Mouse (Mus musculus) neural tube, embryonic 11.5 days (tissue): ENCODE data around the gene Gpr152. TPM values are rescaled to one million over a fixed set of nuclear protein-coding genes. Genes with fewer than 3 reads are reported as not detected.
A peak's percentile ranks its signal among the peaks of the same experiment; 100 is the strongest.

Experiments
- ATAC-seq: fragments of 200-750 bp; cut with Nextera tagmentation; 2 replicates; pipeline ENCODE4 v1.8.0; 2017; ENCODE audit warnings: moderate number of reproducible peaks, mild to moderate bottlenecking, moderate TSS enrichment, moderate library complexity; ENCODE audit not compliant: insufficient read depth, low FRiP score, low TSS enrichment
- DNase-seq: peaks from one replicate; pipeline ENCODE4 v3.0.0-alpha.2; 2015; ENCODE audit warnings: low spot score
- H3K27ac ChIP-seq: fragments of 300-500 bp; sonication (generic); 2 replicates; pipeline ENCODE4 v1.5.1; 2014; ENCODE audit warnings: low read depth, mild to moderate bottlenecking, low read length
- H3K27me3 ChIP-seq: fragments of 300-500 bp; sonication (generic); 2 replicates; pipeline ENCODE4 v1.6.1; 2014; ENCODE audit warnings: mild to moderate bottlenecking, low read length, mixed read lengths; ENCODE audit not compliant: control insufficient read depth, insufficient read depth
- H3K36me3 ChIP-seq: fragments of 300-500 bp; sonication (generic); 2 replicates; pipeline ENCODE4 v1.6.1; 2014; ENCODE audit warnings: mild to moderate bottlenecking, low read length, moderate library complexity, mixed read lengths; ENCODE audit not compliant: control insufficient read depth, insufficient read depth
- H3K4me1 ChIP-seq: fragments of 300-500 bp; sonication (generic); 2 replicates; pipeline ENCODE4 v1.6.1; 2014; ENCODE audit warnings: low read length, mixed read lengths; ENCODE audit not compliant: control insufficient read depth, insufficient read depth
- H3K4me2 ChIP-seq: fragments of 300-500 bp; sonication (generic); 2 replicates; pipeline ENCODE4 v1.6.1; 2014; ENCODE audit warnings: low read depth, mild to moderate bottlenecking, moderate library complexity
- H3K4me3 ChIP-seq: fragments of 300-500 bp; sonication (generic); 2 replicates; pipeline ENCODE4 v1.5.1; 2014; ENCODE audit warnings: low read depth, low read length
- H3K9ac ChIP-seq: fragments of 300-500 bp; sonication (generic); 2 replicates; pipeline ENCODE4 v1.6.1; 2014; ENCODE audit warnings: mild to moderate bottlenecking, low read length
- H3K9me3 ChIP-seq: fragments of 300-500 bp; sonication (generic); 2 replicates; pipeline ENCODE4 v1.6.1; 2016; ENCODE audit warnings: low read length; ENCODE audit not compliant: control insufficient read depth
- WGBS: fragments of 180-500 bp; shearing (Covaris S2); extraction: QIAGEN DNeasy Blood & Tissue Kit; methylation state at CpG from one replicate; pipeline ENCODE4 v1.1.7; 2014; 5-methylcytosine and 5-hydroxymethylcytosine counted together
- polyA plus RNA-seq: library from polyadenylated mRNA; unstranded; fragments of >200 nt; fragmentation: Nextera tagmentation; extraction: Ambion mirVana; gene quantifications from 2 replicates; pipeline ENCODE4 v1.2.1, GENCODE M21; 2014

The Gpr152 gene
- polyA plus RNA-seq, 1 experiment from 2014 or later, result not detected

GRCm38 (mm10) chr19:4155223-4156072, 15.9 kb downstream of the Gpr152 start:
- H3K9ac ChIP-seq, result 0 out of 2 replicates have a peak overlapping the region, but pooled peaks have one; percentile 14
- ATAC-seq (no peak), DNase-seq (no peak)
- peaks cover 19% of the 10 kb centered on the region for H3K36me3 ChIP-seq
- H3K27ac ChIP-seq, result no peak overlapping the region
- H3K27me3 ChIP-seq, result no peaks in the 10 kb centered on the region
- no peaks in the 10 kb centered on the region for H3K4me1 ChIP-seq
- no peak overlapping the region for H3K4me3 ChIP-seq
- H3K9me3 ChIP-seq, result no peaks in the 10 kb centered on the region
- no peak overlapping the region for H3K4me2 ChIP-seq
- WGBS, result 75% methylated on average over 6 of the region's 6 CpGs

- Histone ChIP-seq H3K36me3 (peaks cover 18% of the 10 kb centered on the region), H3K4me1 (no peaks in the 10 kb centered on the region), H3K9ac (0 out of 2 replicates have a peak overlapping the region, but pooled peaks have one; percentile 14), H3K9me3 (no peaks in the 10 kb centered on the region), H3K27ac (no peak overlapping the region), H3K27me3 (no peaks in the 10 kb centered on the region), H3K4me3 (no peak overlapping the region), H3K4me2 (no peak overlapping the region)
- 79% methylated on average over 20 of the region's 20 CpGs for WGBS
- ATAC-seq (no peak), DNase-seq (no peak)
Measured at GRCm38 (mm10) chr19:4156073-4156579, 16.5 kb downstream of the Gpr152 start.

- ATAC-seq (no peak), DNase-seq (no peak)
- Histone ChIP-seq H3K4me1 (no peaks in the 10 kb centered on the region), H3K27me3 (no peaks in the 10 kb centered on the region), H3K36me3 (peaks cover 16% of the 10 kb centered on the region), H3K9me3 (no peaks in the 10 kb centered on the region), H3K27ac (no peak overlapping the region), H3K4me3 (no peak overlapping the region), H3K9ac (no peak overlapping the region; the same call in 1 of the 2 replicates), H3K4me2 (no peak overlapping the region)
- 94% methylated on average over 12 of the region's 12 CpGs for WGBS
Measured at GRCm38 (mm10) chr19:4156771-4157170, 17.2 kb downstream of the Gpr152 start.

GRCm38 (mm10) chr19:4159049-4159448, 19.5 kb downstream of the Gpr152 start:
- peaks cover 7% of the 10 kb centered on the region for H3K4me1 ChIP-seq
- ATAC-seq (no peak), DNase-seq (no peak)
- peaks cover 16% of the 10 kb centered on the region for H3K36me3 ChIP-seq
- H3K27ac ChIP-seq, result no peak overlapping the region
- H3K4me3 ChIP-seq, result no peak overlapping the region
- WGBS, result 92% methylated on average over 8 of the region's 8 CpGs
- no peak overlapping the region for H3K9ac ChIP-seq
- H3K9me3 ChIP-seq, result no peaks in the 10 kb centered on the region
- H3K27me3 ChIP-seq, result no peaks in the 10 kb centered on the region
- no peak overlapping the region for H3K4me2 ChIP-seq

GRCm38 (mm10) chr19:4162646-4163542, 23.3 kb downstream of the Gpr152 start, which contains the start of gene Rps6kb2:
Rps6kb2 (minus strand) TSS chr19:4163354.
- H3K9ac ChIP-seq, result peak within 1 kb of the TSS; percentile 71
- peak within 1 kb of the TSS; percentile 79 for H3K4me2 ChIP-seq
- 7% methylated on average over 42 of the region's 42 CpGs for WGBS
- DNase-seq, result peak; percentile 95
- H3K9me3 ChIP-seq, result no peaks in the 10 kb centered on the region
- peaks cover 7% of the 10 kb centered on the region; the same call in 1 of the 2 replicates for H3K36me3 ChIP-seq
- ATAC-seq, result peak; percentile 84
- H3K27me3 ChIP-seq, result no peaks in the 10 kb centered on the region
- peak within 1 kb of the TSS; percentile 71 for H3K4me3 ChIP-seq
- peaks cover 7% of the 10 kb centered on the region for H3K4me1 ChIP-seq
- H3K27ac ChIP-seq, result peak within 1 kb of the TSS; percentile 54; the same call in 1 of the 2 replicates

- ATAC-seq (no peak), DNase-seq (no peak)
- Histone ChIP-seq H3K4me3 (peak overlapping the region; percentile 71), H3K9me3 (no peaks in the 10 kb centered on the region), H3K9ac (peak overlapping the region; percentile 71), H3K36me3 (0 out of 2 replicates have a peak, but pooled peaks cover 5% of the 10 kb centered on the region), H3K27me3 (no peaks in the 10 kb centered on the region), H3K4me1 (peaks cover 7% of the 10 kb centered on the region), H3K27ac (peak overlapping the region; percentile 54; the same call in 1 of the 2 replicates), H3K4me2 (peak overlapping the region; percentile 79)
- WGBS, result 39% methylated on average over 4 of the region's 4 CpGs
Measured at GRCm38 (mm10) chr19:4163543-4163887, 23.9 kb downstream of the Gpr152 start.

- H3K9me3 ChIP-seq, result no peaks in the 10 kb centered on the region
- no peak overlapping the region for H3K27ac ChIP-seq
- peaks cover 7% of the 10 kb centered on the region for H3K4me1 ChIP-seq
- no peak for ATAC-seq
- H3K9ac ChIP-seq, result no peak overlapping the region
- H3K4me2 ChIP-seq, result no peak overlapping the region
- H3K27me3 ChIP-seq, result no peaks in the 10 kb centered on the region
- H3K4me3 ChIP-seq, result no peak overlapping the region
- 0 out of 2 replicates have a peak, but pooled peaks cover 3% of the 10 kb centered on the region for H3K36me3 ChIP-seq
- 79% methylated on average over 3 of the region's 3 CpGs for WGBS
- no peak for DNase-seq
Measured at GRCm38 (mm10) chr19:4164100-4164499, 24.5 kb downstream of the Gpr152 start.

- Histone ChIP-seq H3K27ac (no peak overlapping the region), H3K4me3 (no peak overlapping the region), H3K4me1 (peaks cover 8% of the 10 kb centered on the region), H3K9me3 (no peaks in the 10 kb centered on the region), H3K9ac (no peak overlapping the region), H3K27me3 (no peaks in the 10 kb centered on the region), H3K4me2 (no peak overlapping the region), H3K36me3 (no peaks in the 10 kb centered on the region)
- DNase-seq (no peak), ATAC-seq (no peak)
- 79% methylated on average over 2 of the region's 2 CpGs for WGBS
Measured at GRCm38 (mm10) chr19:4164721-4165120, 25.1 kb downstream of the Gpr152 start.
